Mouse (Mus musculus) olfactory bulb, adult 2 months (tissue): ENCODE measurements at regions not wholly inside any gene's neighbourhood (a gene's known extent, or its start where the extent isn't known, plus 50 kb on each side); places are given as distances from the start of the nearest gene placed in this dataset.

Source experiments
- CTCF ChIP-seq: fragments of 200-500 bp; IDR thresholded peaks from 2 replicates; pipeline ENCODE4 v1.5.1; 2012; ENCODE audit warnings: low read depth, mild to moderate bottlenecking, low read length, moderate library complexity; ENCODE audit not compliant: insufficient read depth
- POLR2A ChIP-seq: fragments of 200-500 bp; IDR thresholded peaks from 2 replicates; pipeline ENCODE4 v1.6.1; 2012; ENCODE audit warnings: mild to moderate bottlenecking, low read depth, low read length, moderate library complexity; ENCODE audit not compliant: insufficient read depth

GRCm38 (mm10) chr12:92379130-92379529 is 530.2 kb upstream of the Sel1l start:
- TF ChIP-seq POLR2A: no peak
- no peak for TF ChIP-seq CTCF
